Mouse (Mus musculus): ENCODE measurements around the gene Pou2f1. TPM values are rescaled to one million over a fixed set of nuclear protein-coding genes. Genes with fewer than 3 reads are reported as not detected.

The Pou2f1 gene
- polyA plus RNA-seq, 1 experiment from 2014 or later = 10.7 TPM

DNA sequence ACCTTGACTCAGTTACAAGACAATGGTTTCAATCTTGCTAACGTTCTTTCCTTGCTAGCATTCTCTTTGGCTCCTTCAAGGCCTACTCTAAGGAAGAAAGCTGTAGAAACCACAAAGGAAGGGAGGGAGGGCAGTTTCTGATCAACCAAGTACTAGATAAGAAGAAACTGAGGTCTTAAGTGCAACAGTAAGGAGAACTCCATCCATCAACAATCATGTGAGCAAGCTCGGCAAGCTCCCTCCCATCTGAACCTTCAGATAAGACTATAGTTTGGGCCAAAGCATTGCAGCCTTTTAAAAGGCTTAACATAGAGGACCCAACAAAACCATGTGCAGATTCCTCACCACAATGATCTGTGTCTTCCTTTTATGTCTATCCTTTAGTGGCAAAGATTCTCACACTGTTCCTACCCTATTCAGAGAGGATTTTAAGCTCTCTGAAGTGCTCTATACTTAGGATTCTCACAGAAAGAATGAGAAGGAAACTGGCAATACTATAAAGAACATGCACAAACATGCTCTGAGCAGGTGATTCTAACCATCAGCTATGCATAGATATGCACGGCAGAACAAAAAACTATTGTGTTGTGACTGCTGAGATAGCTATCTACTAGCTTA lies 16.6 kb downstream of the Pou2f1 start:
- ATAC-seq (ENCODE audit: insufficient number of reproducible peaks, low FRiP score, low TSS enrichment, low read depth) = no peak

DNA sequence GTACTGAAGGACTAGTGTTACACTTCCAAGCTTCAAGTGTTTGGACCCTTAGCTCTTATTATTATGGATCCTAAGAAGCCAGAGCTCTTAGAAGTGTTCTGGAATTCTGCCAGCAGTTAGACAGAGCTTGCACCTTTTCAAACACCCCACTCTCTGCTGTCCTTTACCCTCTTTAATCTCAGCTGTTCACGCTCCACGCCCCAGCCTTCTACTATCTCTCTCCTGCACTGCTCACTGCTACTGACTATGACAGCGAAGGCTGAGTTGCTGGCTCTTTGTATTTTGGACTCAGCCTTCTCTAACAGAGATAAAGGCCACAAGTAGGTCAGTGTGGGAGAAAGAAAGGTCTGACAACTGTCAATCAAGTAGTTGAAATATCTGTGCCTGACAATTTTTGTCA lies 17.3 kb downstream of the Pou2f1 start:
- H3K4me2 ChIP-seq (replicated peaks) = no peak overlapping the region
- 92% methylated on average over 3 of the region's 3 CpGs for WGBS

More for the DNA sequence above, 16.6 kb downstream of the Pou2f1 start:
- no peaks in the 10 kb centered on the region for H3K4me1 ChIP-seq
- no peaks in the 10 kb centered on the region for H3K27me3 ChIP-seq
- no peak overlapping the region for H3K4me2 ChIP-seq (replicated peaks)
- WGBS = 71% methylated on average over 3 of the region's 3 CpGs
- H3K4me3 ChIP-seq (replicated peaks) = no peak overlapping the region
- H3K9ac ChIP-seq = no peak overlapping the region
- H3K27ac ChIP-seq (replicated peaks) = no peak overlapping the region
- H3K9me3 ChIP-seq (replicated peaks) = no peaks in the 10 kb centered on the region
- H3K36me3 ChIP-seq = no peaks in the 10 kb centered on the region

DNA sequence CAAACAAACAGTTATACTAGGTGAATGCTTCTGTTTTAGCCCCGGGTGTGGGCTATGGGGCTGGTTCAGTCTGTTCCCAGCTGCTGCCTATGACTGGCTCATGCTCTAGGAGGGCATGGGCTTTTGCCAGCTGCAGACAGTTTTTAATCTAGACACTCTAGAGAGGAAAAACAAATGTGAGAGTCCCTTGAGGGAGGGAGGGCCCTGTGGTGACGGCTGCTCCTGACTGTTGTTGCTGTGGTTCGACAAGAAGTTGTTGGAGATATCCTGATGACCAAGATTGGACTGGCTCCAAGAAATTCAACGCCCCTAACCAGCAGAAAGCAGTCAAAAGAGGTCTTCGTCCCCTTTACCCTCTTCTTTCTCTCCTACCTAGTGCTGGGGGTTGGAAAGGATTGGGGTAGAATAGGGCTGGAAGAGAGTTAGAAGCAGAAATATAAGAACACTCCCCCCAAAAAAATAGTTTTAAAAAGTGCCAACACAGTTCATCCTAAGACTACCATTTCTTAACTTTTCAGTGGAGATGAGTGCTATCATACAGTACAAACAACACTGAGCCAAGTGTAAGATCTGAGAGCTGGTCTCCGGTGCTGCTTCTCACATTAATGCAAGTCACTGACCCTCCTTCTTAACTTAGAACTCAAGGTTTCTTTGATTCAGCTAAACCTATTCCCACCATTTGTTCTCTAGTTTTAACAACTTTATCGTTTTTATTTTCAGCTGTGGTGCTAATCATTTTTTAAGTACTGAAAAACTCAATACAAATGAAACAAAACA lies 25.6 kb downstream of the Pou2f1 start:
- 59% methylated on average over 7 of the region's 7 CpGs for WGBS
- no peaks in the 10 kb centered on the region for H3K27me3 ChIP-seq
- H3K4me2 ChIP-seq (replicated peaks) = no peak overlapping the region
- no peaks in the 10 kb centered on the region for H3K36me3 ChIP-seq
- H3K4me3 ChIP-seq (replicated peaks) = no peak overlapping the region
- H3K9me3 ChIP-seq (replicated peaks) = no peaks in the 10 kb centered on the region
- no peaks in the 10 kb centered on the region for H3K4me1 ChIP-seq
- peak; percentile 39; the same call in 1 of the 2 replicates for ATAC-seq (ENCODE audit: insufficient number of reproducible peaks, low FRiP score, low TSS enrichment, low read depth)
- no peak overlapping the region for H3K27ac ChIP-seq (replicated peaks)
- H3K9ac ChIP-seq = no peak overlapping the region

More for the DNA sequence above, 17.3 kb downstream of the Pou2f1 start:
- H3K27ac ChIP-seq (replicated peaks) = no peak overlapping the region
- H3K4me1 ChIP-seq = no peaks in the 10 kb centered on the region
- no peak for ATAC-seq (ENCODE audit: insufficient number of reproducible peaks, low FRiP score, low TSS enrichment, low read depth)
- H3K9me3 ChIP-seq (replicated peaks) = no peaks in the 10 kb centered on the region
- no peaks in the 10 kb centered on the region for H3K36me3 ChIP-seq
- H3K4me3 ChIP-seq (replicated peaks) = no peak overlapping the region
- H3K9ac ChIP-seq = no peak overlapping the region
- no peaks in the 10 kb centered on the region for H3K27me3 ChIP-seq

DNA sequence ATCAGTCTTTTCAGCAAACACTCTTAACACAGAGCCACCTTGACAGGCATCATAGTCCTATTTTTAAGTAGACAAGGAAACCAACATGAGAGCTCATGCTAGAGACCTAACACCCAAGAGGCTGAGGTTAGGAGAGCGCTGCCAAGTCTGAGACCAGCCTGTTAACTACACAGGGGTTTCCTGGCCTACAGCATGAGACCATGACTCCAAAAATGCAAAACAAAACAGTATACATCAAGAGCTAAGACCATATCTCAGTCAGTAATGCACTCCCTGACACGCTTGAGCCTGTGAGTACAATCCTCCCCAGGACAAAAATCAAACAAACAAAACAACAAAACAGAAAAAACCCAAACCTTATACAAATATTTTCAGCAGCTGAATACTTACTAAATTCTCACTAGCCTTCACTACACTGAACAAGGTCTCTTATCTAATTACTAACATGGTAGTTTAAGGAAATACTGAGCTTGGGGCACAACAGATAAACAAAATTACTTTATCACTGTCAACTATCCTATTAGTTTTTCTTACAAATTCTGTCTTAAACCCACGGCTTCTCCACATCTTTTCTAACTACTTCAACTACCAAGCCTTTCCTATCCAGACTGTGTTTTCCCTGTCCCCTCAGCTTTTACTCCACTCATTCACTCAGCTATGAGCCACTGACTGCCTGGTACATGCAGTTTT lies 33.3 kb downstream of the Pou2f1 start:
- no peak overlapping the region for H3K9ac ChIP-seq
- no peak overlapping the region for H3K27ac ChIP-seq (replicated peaks)
- H3K9me3 ChIP-seq (replicated peaks) = no peaks in the 10 kb centered on the region
- H3K4me1 ChIP-seq = no peaks in the 10 kb centered on the region
- no peaks in the 10 kb centered on the region for H3K36me3 ChIP-seq
- ATAC-seq (ENCODE audit: insufficient number of reproducible peaks, low FRiP score, low TSS enrichment, low read depth) = no peak
- 91% methylated on average over 3 of the region's 3 CpGs for WGBS
- no peaks in the 10 kb centered on the region for H3K27me3 ChIP-seq
- no peak overlapping the region for H3K4me2 ChIP-seq (replicated peaks)
- no peak overlapping the region for H3K4me3 ChIP-seq (replicated peaks)

DNA sequence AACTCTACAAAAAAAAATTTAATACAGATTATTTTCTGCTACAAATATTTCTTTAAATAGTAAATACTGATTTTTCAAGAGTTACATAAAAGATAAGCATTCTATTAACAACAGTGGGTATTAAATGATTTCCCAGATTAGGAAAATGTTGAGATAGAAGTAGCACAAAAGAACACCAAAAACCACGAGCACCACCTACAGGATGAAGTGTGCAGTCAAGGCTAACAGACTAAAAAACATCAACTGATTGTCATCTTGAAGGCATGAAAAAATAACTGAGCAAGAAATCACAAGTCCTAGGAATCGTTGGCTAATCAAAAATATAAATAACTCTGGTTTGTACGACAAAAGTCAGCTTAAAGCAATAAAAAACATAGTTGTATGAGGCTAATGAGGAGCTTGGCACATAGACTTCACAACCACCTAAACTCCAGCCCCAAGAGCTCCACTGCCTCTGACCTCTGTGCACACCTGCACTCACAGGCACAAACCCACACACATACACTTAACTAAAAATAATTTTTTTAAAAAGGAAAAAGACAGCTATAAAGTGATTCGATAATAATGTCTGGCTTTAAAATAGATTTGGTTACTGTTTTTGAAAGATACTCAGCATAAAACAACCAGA lies 35.3 kb downstream of the Pou2f1 start:
- no peaks in the 10 kb centered on the region for H3K9me3 ChIP-seq (replicated peaks)
- WGBS = 45% methylated on average over 4 of the region's 4 CpGs

DNA sequence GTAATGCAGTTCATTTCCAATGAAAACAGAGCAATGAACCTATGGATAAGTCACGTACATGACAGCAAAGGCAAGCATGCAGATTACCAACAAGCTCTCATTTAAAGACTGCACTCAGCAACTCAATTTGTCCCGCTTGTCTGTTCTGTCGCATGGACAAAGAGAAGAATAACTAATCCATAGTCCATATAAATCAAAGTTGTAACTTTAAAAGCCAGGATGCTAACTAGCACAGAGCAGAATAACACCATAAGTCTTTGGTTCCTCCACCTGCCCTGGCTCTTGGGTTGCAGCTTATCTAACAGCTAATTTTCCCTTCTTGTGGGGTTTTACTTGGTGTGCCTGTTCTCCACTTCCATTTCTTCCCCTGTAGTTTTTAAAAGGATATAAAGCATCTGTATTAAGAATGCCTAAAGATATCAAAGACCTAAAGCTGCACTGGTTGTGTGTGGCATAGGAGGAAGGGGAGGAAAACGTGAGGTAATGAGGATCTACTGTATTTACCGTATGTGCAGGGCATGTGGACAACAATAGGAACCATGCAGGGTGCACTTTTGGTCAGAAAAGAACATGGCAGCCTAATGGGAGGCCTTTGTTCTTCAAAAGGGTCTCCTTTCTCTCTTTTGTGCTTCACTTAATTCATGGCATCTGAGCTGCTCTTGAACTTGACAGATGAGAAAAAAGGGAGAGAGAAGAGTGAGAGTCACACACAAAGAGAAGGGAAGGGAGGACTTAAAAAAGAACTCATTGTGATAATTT lies 36.1 kb downstream of the Pou2f1 start:
- no peak for ATAC-seq (ENCODE audit: insufficient number of reproducible peaks, low FRiP score, low TSS enrichment, low read depth)
- H3K36me3 ChIP-seq = no peaks in the 10 kb centered on the region
- H3K27me3 ChIP-seq = no peaks in the 10 kb centered on the region
- no peaks in the 10 kb centered on the region for H3K9me3 ChIP-seq (replicated peaks)
- no peaks in the 10 kb centered on the region for H3K4me1 ChIP-seq
- no peak overlapping the region for H3K9ac ChIP-seq
- no peak overlapping the region for H3K4me2 ChIP-seq (replicated peaks)
- WGBS = 70% methylated on average over 5 of the region's 5 CpGs
- H3K27ac ChIP-seq (replicated peaks) = no peak overlapping the region
- no peak overlapping the region for H3K4me3 ChIP-seq (replicated peaks)

More for the DNA sequence above, 35.3 kb downstream of the Pou2f1 start:
- H3K27ac ChIP-seq (replicated peaks) = no peak overlapping the region
- no peak overlapping the region for H3K4me2 ChIP-seq (replicated peaks)
- H3K4me1 ChIP-seq = no peaks in the 10 kb centered on the region
- no peak for ATAC-seq (ENCODE audit: insufficient number of reproducible peaks, low FRiP score, low TSS enrichment, low read depth)
- H3K27me3 ChIP-seq = no peaks in the 10 kb centered on the region
- H3K9ac ChIP-seq = no peak overlapping the region
- H3K36me3 ChIP-seq = no peaks in the 10 kb centered on the region
- no peak overlapping the region for H3K4me3 ChIP-seq (replicated peaks)

DNA sequence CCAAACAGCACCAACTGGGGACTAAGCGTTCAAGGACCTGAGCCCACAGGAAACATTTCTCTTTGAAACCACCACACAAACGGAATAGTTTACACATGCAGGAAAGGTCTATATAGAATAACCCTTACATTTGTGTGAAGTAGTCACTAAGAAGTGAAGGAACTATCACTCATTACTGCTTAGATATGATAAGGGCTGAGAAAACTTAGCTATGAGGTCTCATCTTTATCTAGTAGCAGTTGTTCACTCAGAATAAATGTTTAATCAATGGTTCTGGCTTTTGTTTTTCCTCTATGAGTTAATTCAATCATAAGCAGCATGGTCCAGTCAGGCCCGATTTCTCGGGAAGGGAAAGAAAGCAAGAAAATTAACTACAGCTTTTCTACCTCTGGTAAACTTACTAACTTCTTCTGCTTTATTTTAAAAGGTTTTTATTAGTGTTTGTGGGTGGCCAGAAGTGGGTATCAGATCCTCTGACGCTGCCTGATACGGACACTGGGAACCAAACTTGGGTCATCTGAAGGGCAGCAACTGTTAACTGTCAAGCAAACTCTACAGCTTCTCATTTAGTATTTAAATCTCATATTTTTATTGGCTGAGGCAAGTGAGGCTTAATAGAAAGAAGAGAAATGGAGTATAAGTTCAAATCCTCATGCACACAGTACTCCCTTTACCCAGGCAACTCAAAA lies 40.7 kb downstream of the Pou2f1 start:
- no peak for ATAC-seq (ENCODE audit: insufficient number of reproducible peaks, low FRiP score, low TSS enrichment, low read depth)
- 65% methylated on average over 6 of the region's 6 CpGs for WGBS
- Histone ChIP-seq H3K9ac (no peak overlapping the region), H3K4me2 (replicated peaks) (no peak overlapping the region), H3K4me1 (no peaks in the 10 kb centered on the region), H3K27ac (replicated peaks) (no peak overlapping the region), H3K9me3 (replicated peaks) (no peaks in the 10 kb centered on the region), H3K36me3 (no peaks in the 10 kb centered on the region), H3K4me3 (replicated peaks) (no peak overlapping the region), H3K27me3 (no peaks in the 10 kb centered on the region)

DNA sequence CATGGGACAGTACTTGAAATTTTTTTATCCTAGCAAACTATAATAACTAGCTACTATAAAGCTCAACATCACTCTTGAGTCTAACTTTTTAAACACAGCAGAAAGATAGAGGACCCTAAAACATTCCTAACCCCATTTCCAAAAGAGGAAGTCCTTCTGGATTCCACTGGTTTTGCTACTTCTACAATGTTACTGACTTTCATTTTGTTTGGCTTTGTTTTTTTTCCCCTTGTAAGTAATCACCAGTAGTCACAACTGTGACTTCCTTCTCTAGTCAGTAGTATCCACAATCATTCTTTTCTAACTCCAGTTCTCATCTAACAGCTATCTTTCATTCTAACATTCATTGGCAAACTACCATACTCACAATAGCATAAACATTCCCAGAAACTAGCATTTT lies 44.3 kb downstream of the Pou2f1 start:
- no peaks in the 10 kb centered on the region for H3K4me1 ChIP-seq
- no peaks in the 10 kb centered on the region for H3K9me3 ChIP-seq (replicated peaks)
- no peak overlapping the region for H3K9ac ChIP-seq
- no peak for ATAC-seq (ENCODE audit: insufficient number of reproducible peaks, low FRiP score, low TSS enrichment, low read depth)
- H3K27ac ChIP-seq (replicated peaks) = no peak overlapping the region
- H3K36me3 ChIP-seq = no peaks in the 10 kb centered on the region
- no peaks in the 10 kb centered on the region for H3K27me3 ChIP-seq
- no peak overlapping the region for H3K4me2 ChIP-seq (replicated peaks)
- no peak overlapping the region for H3K4me3 ChIP-seq (replicated peaks)

DNA sequence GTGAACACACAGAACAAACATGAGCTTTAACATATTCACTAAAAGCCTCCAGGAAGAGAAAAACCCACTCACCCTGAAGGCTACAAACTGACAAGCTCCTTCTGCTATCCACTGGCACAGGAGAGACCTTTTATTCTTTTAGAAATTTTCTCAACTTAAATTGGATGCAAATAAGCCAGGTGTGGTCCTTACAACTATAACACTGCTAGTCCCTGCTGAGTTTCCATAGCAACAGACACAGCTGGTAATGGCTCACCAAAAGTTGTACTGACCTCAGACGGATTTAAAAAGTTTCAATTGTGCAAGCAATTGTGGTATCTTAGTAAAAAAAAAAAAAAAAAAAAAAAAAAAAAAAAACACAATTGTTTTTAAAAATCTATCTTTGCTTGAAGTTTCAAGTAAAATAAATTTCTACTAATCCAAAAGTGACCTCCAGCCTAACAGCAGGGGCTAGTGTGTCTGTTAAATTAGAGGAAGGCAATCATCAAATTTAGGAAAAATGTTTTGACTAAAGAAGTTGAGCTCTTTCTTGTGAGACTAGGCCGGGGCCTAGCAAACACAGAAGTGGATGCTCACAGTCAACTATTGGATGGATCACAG lies 54.2 kb downstream of the Pou2f1 start:
- Histone ChIP-seq H3K4me3 (replicated peaks) (no peak overlapping the region), H3K4me2 (replicated peaks) (no peak overlapping the region), H3K36me3 (no peaks in the 10 kb centered on the region), H3K4me1 (no peaks in the 10 kb centered on the region), H3K9me3 (replicated peaks) (no peaks in the 10 kb centered on the region), H3K9ac (no peak overlapping the region), H3K27ac (replicated peaks) (no peak overlapping the region), H3K27me3 (no peaks in the 10 kb centered on the region)
- no peak for ATAC-seq (ENCODE audit: insufficient number of reproducible peaks, low FRiP score, low TSS enrichment, low read depth)
- 69% methylated on average over 2 of the region's 2 CpGs for WGBS

DNA sequence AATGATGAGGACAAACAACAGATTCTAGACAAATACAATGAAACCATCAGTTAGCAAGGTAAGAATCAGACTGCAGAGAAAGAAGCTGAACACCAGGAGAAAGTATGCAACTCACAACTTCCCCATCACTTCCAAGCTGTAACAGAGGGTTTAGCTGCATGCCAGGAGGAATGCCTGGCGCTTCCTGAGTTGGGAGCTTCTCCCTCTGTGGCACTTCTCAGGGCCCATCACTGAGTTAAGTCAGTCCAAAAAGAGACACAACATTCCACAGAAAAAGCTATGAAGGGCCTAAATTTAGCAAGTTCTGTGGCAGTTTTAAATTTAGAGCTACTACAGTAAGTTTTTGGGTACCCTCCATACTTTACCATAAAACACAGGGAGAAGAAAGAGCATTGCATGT lies 59.2 kb downstream of the Pou2f1 start:
- Histone ChIP-seq H3K36me3 (no peaks in the 10 kb centered on the region), H3K27me3 (no peaks in the 10 kb centered on the region), H3K9ac (no peak overlapping the region), H3K4me1 (no peaks in the 10 kb centered on the region), H3K4me2 (replicated peaks) (no peak overlapping the region), H3K27ac (replicated peaks) (no peak overlapping the region), H3K9me3 (replicated peaks) (no peaks in the 10 kb centered on the region), H3K4me3 (replicated peaks) (no peak overlapping the region)
- ATAC-seq (ENCODE audit: insufficient number of reproducible peaks, low FRiP score, low TSS enrichment, low read depth) = no peak
- 86% methylated on average over 1 of the region's 1 CpGs for WGBS

Measured in embryonic facial prominence, embryonic 15.5 days (tissue).